Mouse (Mus musculus) lung, embryonic 16.5 days (tissue): ENCODE measurements around the gene Srcap. TPM values are rescaled to one million over a fixed set of nuclear protein-coding genes. Genes with fewer than 3 reads are reported as not detected.
A peak's percentile ranks its signal among the peaks of the same experiment; 100 is the strongest.

Experiments
- ATAC-seq: fragments of 200-750 bp; cut with Nextera tagmentation; 2 replicates; pipeline ENCODE4 v1.8.0; 2017; ENCODE audit warnings: low read depth, mild to moderate bottlenecking, moderate library complexity
- H3K27ac ChIP-seq: fragments of 300-500 bp; sonication (generic); 2 replicates; pipeline ENCODE4 v1.5.1; 2014; ENCODE audit warnings: mild to moderate bottlenecking, control low read depth, low read length
- H3K27me3 ChIP-seq: fragments of 300-500 bp; sonication (generic); 2 replicates; pipeline ENCODE4 v1.6.1; 2014; ENCODE audit warnings: low read depth, low read length, mixed read lengths; ENCODE audit not compliant: control insufficient read depth, insufficient read depth
- H3K36me3 ChIP-seq: fragments of 300-500 bp; sonication (generic); 2 replicates; pipeline ENCODE4 v1.6.1; 2014; ENCODE audit warnings: low read length; ENCODE audit not compliant: control insufficient read depth, insufficient read depth
- H3K4me1 ChIP-seq: fragments of 300-500 bp; sonication (generic); replicated peaks from 2 replicates; pipeline ENCODE4 v1.6.1; 2014; ENCODE audit warnings: low read length, mixed read lengths; ENCODE audit not compliant: control insufficient read depth, insufficient read depth
- H3K4me2 ChIP-seq: fragments of 300-500 bp; sonication (generic); 2 replicates; pipeline ENCODE4 v1.6.1; 2014; ENCODE audit warnings: low read depth, low read length, control low read depth
- H3K4me3 ChIP-seq: fragments of 300-500 bp; sonication (generic); 2 replicates; pipeline ENCODE4 v1.5.1; 2014; ENCODE audit warnings: mild to moderate bottlenecking, low read length, control low read depth
- H3K9ac ChIP-seq: fragments of 300-500 bp; sonication (generic); 2 replicates; pipeline ENCODE4 v1.6.1; 2014; ENCODE audit warnings: low read length, control low read depth
- H3K9me3 ChIP-seq: fragments of 300-500 bp; sonication (generic); 2 replicates; pipeline ENCODE4 v1.6.1; 2016; ENCODE audit warnings: low read length; ENCODE audit not compliant: control insufficient read depth
- WGBS: fragments of 180-500 bp; shearing (Covaris S2); extraction: QIAGEN DNeasy Blood & Tissue Kit; methylation state at CpG from one replicate; pipeline ENCODE4 v1.1.7; 2014; 5-methylcytosine and 5-hydroxymethylcytosine counted together
- polyA plus RNA-seq: library from polyadenylated mRNA; unstranded; fragments of >200 nt; fragmentation: Nextera tagmentation; extraction: Ambion mirVana; gene quantifications from 2 replicates; pipeline ENCODE4 v1.2.1, GENCODE M21; 2015

Srcap gene
- polyA plus RNA-seq, 1 experiment from 2014 or later = 33.7 TPM

DNA sequence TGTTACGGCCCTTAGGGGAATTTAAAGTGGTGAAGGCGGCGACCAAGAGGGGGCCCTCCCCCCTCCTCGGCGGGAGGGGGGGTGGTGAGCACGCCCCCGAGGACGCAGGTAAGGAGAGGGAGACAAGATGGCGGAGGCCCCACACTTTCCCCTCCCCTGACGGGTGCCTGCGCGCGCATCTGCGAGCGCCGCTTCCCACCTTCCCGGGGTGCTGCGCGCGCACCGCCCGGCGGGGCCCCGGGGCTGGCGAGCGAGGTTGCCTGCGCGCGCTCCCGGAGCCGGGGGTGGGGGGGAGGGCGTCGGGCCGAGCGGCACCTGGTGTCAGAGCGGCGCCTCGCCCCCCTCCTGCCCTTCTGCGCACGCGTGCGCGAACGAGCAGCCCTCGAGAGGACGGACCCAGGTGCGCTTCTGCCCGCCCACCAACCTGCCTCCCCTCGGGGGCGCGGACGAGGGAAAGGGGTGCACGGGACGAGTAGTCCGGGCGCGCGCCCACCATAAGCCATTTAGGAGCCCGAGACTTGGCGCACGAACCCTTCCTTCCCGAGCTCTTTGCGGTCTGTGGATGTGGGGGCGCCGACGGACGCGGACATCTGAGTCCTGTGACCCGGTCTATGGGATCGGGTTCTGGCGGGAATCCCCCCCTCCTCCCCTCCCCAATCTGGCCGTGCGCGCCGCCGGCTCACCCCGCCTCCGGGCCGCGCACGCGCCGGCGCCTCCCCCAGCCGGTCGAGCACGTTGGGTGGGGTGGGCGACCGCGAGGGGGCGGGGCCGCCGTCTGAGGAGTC lies 640 bp downstream of the Srcap start:
- Histone ChIP-seq H3K36me3 (peaks cover 16% of the 10 kb centered on the region), H3K4me1 (peaks cover 13% of the 10 kb centered on the region), H3K4me2 (peak overlapping the region; percentile 69), H3K4me3 (peak overlapping the region; percentile 91), H3K9ac (peak overlapping the region; percentile 95), H3K27ac (peak overlapping the region; percentile 98), H3K27me3 (no peaks in the 10 kb centered on the region), H3K9me3 (no peaks in the 10 kb centered on the region)
- peak; percentile 89 for ATAC-seq
- WGBS = under 1% methylated on average over 43 of the region's 93 CpGs

DNA sequence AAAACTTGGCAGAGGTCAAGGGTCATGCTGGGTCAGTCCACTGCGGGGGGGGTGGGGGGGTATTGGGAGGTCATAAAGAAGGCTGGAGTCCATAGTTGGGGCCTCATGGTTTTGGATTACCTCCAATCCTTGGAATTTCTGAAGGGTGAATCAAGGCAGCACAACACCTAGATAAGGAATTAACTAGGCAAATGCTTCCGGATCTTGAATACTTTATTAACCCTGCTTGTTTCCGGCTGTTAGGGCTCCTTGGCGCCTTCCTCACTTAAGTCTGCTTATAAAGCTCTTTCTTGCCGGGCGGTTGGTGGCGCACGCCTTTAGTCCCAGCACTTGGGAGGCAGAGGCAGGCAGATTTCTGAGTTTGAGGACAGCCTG lies 1.2 kb downstream of the Srcap start:
- H3K4me1 ChIP-seq = peaks cover 13% of the 10 kb centered on the region
- H3K4me2 ChIP-seq = peak overlapping the region; percentile 62
- H3K27ac ChIP-seq = peak overlapping the region; percentile 98
- no peak; the same call in 1 of the 2 replicates for ATAC-seq
- peak overlapping the region; percentile 95 for H3K9ac ChIP-seq
- no peaks in the 10 kb centered on the region for H3K9me3 ChIP-seq
- WGBS = 20% methylated on average over 8 of the region's 8 CpGs
- H3K4me3 ChIP-seq = peak overlapping the region; percentile 91
- peaks cover 18% of the 10 kb centered on the region for H3K36me3 ChIP-seq
- no peaks in the 10 kb centered on the region for H3K27me3 ChIP-seq

DNA sequence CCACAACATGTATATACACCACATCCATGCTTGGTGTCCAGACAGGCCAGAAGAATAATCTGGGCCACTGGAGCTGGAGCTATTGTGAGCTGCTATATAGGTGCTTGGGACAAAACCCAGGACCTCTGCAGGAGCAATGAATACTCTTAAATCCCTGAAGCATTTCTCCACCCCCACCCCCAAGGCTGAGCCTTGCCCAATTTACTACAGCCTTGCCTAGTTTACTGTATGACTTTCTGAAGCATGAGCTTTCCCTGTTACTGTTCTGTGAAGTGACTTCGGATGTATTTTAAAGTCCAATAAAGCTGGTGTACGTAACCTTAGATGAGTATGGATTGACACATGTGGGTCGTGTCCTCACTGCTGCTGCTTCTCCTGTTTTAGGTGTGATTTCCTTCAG lies 2.0 kb downstream of the Srcap start:
- H3K4me2 ChIP-seq = peak overlapping the region; percentile 62
- no peaks in the 10 kb centered on the region for H3K27me3 ChIP-seq
- WGBS = 73% methylated on average over 3 of the region's 3 CpGs
- peak overlapping the region; percentile 91 for H3K4me3 ChIP-seq
- peaks cover 18% of the 10 kb centered on the region for H3K36me3 ChIP-seq
- peaks cover 13% of the 10 kb centered on the region for H3K4me1 ChIP-seq
- 0 out of 2 replicates have a peak overlapping the region, but pooled peaks have one; percentile 20 for H3K9ac ChIP-seq
- no peaks in the 10 kb centered on the region for H3K9me3 ChIP-seq
- ATAC-seq = no peak
- peak overlapping the region; percentile 98 for H3K27ac ChIP-seq

DNA sequence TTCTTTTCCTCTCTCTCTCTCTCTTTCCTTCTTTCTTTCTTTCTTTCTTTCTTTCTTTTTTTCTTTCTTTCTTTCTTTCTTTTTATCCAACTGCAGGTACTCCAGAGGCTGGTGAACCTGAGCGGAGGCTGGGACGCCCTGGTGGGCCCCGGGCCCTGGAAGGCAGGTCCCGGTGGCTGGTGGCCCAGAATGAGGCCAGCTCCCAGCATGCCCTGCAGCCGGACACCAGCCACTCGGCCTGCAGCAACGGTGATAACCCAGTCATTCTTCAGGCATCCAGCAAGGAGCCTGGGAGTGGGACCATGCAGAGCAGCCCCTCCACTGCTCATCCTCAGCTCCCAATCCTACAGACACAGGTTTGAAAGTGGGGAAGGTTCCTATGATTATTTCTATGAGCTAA lies 4.1 kb downstream of the Srcap start:
- no peak overlapping the region for H3K4me2 ChIP-seq
- no peaks in the 10 kb centered on the region for H3K9me3 ChIP-seq
- H3K36me3 ChIP-seq = peaks cover 21% of the 10 kb centered on the region
- WGBS = 86% methylated on average over 7 of the region's 7 CpGs
- ATAC-seq = no peak
- no peak overlapping the region for H3K27ac ChIP-seq
- H3K4me3 ChIP-seq = no peak overlapping the region
- H3K27me3 ChIP-seq = no peaks in the 10 kb centered on the region
- no peak overlapping the region for H3K9ac ChIP-seq
- H3K4me1 ChIP-seq = peaks cover 13% of the 10 kb centered on the region

DNA sequence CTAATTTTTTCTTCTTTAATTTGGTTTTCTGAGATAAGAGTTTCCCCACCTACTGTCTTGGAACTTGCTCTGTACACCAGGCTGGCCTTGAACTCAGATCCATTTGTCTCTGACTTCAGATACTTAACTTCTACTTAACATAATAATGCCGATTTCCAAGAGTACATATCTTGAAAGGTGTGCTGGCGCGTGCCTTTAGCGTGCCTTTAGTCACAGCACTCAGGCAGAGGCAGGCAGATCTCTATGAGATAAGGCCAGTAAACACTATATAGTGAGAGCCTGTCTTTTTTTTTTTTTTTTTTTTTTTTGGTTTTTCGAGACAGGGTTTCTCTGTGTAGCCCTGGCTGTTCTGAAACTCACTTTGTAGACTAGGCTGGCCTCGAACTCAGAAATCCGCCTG lies 4.6 kb downstream of the Srcap start:
- no peak overlapping the region for H3K4me2 ChIP-seq
- no peaks in the 10 kb centered on the region for H3K27me3 ChIP-seq
- H3K9me3 ChIP-seq = no peaks in the 10 kb centered on the region
- peaks cover 24% of the 10 kb centered on the region for H3K36me3 ChIP-seq
- no peak overlapping the region for H3K4me3 ChIP-seq
- no peak for ATAC-seq
- H3K27ac ChIP-seq = no peak overlapping the region
- no peak overlapping the region for H3K9ac ChIP-seq
- WGBS = 93% methylated on average over 6 of the region's 7 CpGs
- peaks cover 10% of the 10 kb centered on the region for H3K4me1 ChIP-seq

DNA sequence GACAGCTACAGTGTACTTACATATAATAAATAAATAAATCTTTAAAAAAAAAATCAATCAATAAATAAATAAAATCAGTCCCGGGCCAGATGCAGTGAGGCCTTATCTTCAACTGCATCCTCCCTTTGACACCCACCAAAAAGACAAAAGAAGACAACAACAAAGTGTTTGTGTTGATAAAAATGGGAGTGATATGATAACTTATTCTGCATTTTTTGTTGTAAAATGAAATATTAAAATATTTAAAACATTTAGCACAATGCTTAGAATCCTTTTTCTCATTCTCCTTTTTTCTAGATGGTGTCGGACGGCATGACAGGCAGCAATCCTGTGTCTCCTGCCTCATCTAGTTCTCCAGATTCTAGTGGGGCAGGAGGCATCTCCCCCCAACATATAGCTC lies 7.5 kb downstream of the Srcap start, which contains the start of gene Gm42715:
Gm42715 (plus strand) TSS at position 301 of the 400 bp plus-strand sequence.
- WGBS = 93% methylated on average over 3 of the region's 3 CpGs
- Histone ChIP-seq H3K4me3 (no peak within 1 kb of the TSS), H3K27me3 (no peaks in the 10 kb centered on the region), H3K4me2 (no peak within 1 kb of the TSS), H3K36me3 (peaks cover 49% of the 10 kb centered on the region), H3K9me3 (no peaks in the 10 kb centered on the region), H3K4me1 (no peaks in the 10 kb centered on the region), H3K27ac (no peak within 1 kb of the TSS), H3K9ac (no peak within 1 kb of the TSS)
- no peak for ATAC-seq

DNA sequence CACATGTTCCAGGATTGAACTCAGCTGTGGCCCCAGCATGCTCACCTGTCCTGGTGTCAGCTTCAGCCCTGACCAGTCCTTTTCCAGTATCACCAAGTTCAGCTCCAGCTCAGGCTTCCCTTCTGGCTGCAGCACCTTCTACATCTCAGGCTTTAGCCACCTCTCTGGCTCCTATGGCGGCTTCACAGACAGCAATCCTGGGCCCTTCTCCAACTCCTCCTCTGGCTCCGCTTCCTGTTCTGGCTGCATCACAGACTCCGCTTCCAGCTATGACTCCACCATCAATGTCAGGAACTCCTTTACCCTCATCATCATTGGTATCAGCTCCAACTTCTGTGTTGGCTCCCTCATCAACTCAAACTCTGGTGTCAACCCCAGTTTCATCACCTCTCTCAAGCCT lies 29.9 kb downstream of the Srcap start:
- 91% methylated on average over 3 of the region's 3 CpGs for WGBS
- H3K27me3 ChIP-seq = no peaks in the 10 kb centered on the region
- peaks cover 73% of the 10 kb centered on the region for H3K36me3 ChIP-seq
- H3K4me2 ChIP-seq = no peak overlapping the region
- H3K9me3 ChIP-seq = no peaks in the 10 kb centered on the region
- H3K9ac ChIP-seq = no peak overlapping the region
- no peak overlapping the region for H3K27ac ChIP-seq
- no peak overlapping the region for H3K4me3 ChIP-seq
- H3K4me1 ChIP-seq = no peaks in the 10 kb centered on the region
- ATAC-seq = no peak

DNA sequence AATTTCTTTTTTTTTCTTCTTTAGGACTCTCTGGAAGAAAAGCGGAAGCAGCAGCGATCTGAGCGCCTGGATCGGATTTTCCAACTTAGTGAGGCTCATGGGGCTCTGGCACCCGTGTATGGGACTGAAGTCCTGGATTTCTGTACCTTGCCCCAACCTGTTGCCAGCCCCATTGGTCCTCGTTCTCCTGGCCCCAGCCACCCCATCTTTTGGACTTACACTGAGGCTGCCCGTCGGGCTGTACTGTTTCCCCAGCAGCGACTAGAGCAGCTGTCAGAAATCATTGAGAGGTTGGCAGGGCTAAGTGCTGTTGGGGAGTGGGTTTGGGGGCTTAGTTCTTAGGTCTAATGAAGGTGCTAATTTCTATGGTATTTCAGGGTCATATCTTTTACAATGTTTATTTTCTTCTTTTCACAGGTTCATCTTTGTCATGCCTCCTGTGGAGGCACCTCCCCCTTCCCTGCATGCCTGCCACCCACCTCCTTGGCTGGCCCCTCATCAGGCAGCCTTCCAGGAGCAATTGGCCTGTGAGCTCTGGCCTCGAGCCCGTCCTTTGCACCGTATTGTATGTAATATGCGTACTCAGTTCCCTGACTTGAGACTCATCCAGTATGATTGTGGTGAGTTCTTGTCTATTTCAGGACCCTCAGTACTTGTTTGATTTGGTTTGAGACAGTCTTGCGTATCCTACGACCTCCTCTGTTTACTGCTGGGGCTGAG lies 37.5 kb downstream of the Srcap start:
- ATAC-seq = no peak
- Histone ChIP-seq H3K4me3 (no peak overlapping the region), H3K4me1 (no peaks in the 10 kb centered on the region), H3K4me2 (no peak overlapping the region), H3K27me3 (no peaks in the 10 kb centered on the region), H3K27ac (no peak overlapping the region), H3K36me3 (peaks cover 50% of the 10 kb centered on the region), H3K9ac (no peak overlapping the region), H3K9me3 (no peaks in the 10 kb centered on the region)
- 85% methylated on average over 15 of the region's 15 CpGs for WGBS

DNA sequence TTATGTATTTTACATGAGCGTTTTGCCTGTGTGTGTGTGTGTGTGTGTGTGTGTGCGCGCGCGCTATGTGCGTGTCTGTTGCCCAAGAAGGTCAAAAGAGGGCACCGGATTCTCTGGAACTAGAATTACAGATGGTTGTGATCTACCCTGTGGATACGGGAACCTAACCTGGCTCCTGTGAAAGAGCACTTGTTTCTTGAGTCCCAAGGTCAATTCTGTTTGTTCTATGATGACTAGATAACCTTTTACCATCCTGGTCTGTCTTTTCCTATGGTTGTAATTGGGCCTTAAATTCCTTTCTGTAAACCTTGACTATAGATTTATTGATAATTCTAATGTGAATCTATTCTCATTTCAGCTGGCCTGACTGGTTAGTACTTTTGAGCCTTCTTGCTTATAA lies 39.8 kb downstream of the Srcap start:
- Histone ChIP-seq H3K36me3 (peaks cover 56% of the 10 kb centered on the region), H3K4me2 (no peak overlapping the region), H3K4me3 (no peak overlapping the region), H3K9ac (no peak overlapping the region), H3K9me3 (no peaks in the 10 kb centered on the region), H3K27ac (no peak overlapping the region), H3K27me3 (no peaks in the 10 kb centered on the region), H3K4me1 (no peaks in the 10 kb centered on the region)
- ATAC-seq = no peak
- 89% methylated on average over 8 of the region's 8 CpGs for WGBS
